ENCODE assay signal across 11 mouse cellular contexts in the genomic region with DNA sequence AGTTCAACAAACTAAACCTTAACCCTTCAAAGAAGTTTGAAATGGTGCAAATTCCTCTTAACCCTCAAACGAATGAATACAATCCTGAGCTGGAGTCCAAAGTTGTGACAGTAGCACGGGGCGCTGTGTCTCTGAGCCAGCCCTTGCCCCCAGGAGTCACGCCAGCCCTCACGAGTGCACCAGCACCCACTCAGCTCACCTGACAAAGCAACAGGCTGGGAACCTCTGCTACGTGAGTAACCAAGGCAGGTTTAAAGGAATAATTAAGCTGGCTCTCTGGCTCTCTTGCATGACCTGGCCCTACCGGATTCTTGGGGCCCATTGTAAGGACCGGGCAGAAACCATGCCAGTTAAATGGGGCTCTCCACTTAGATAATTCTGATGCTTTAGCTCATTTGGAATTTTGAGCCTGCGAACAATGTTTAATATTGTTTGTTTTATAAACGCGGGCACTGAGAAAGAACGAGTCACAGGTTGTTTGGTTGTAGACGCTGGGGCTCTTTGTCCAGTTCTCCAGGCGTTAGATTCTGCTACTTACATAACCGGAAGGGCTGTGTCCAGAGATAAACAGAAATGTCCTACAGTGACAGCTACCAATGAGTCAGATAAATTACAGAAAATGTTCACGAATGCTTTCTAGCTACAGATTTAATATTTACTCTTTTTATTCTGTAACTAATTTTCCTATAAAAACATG. TPM values are rescaled to one million over a fixed set of nuclear protein-coding genes. Genes with fewer than 3 reads are reported as not detected.
DNase-seq lines count a peak whose midpoint lies in the region; ATAC-seq and TF ChIP-seq lines count a peak whose summit lies in the region.
"Had no signal": no experiment of that assay in that cellular context is flagged by ENCODE, and none has a peak within 500 bp of the region (broad histone marks: within the 10 kb centered on the region; RNA-seq: fewer than 3 reads in every experiment).

No protein-coding gene starts in this region.

- no peak for DNase-seq in midbrain, embryonic 10.5 days (ENCODE audit: low spot score)
- DNase-seq in liver, postnatal 0 days: no peak
- DNase-seq in stomach, postnatal 0 days (ENCODE audit: low spot score): no peak
- no peak for DNase-seq in right cerebral cortex, postnatal 10 days (ENCODE audit: low spot score in 2 of 2)
- no peak for DNase-seq in urinary bladder, postnatal 4 days (ENCODE audit: low spot score in 2 of 2)
- DNase-seq: adrenal gland, adult 8-10 months; cerebellum, adult 11 months; kidney, adult 8-10 months; retina, postnatal 1 day had no signal

- H3K4me2 ChIP-seq in midbrain, embryonic 13.5 days (replicated peaks): no peak overlapping the region
- no peak overlapping the region for H3K4me2 ChIP-seq in embryonic facial prominence, embryonic 12.5 days (replicated peaks)
- H3K4me2 ChIP-seq in liver, postnatal 0 days (ENCODE audit: low read depth, low read length): no peak overlapping the region; the same call in 1 of the 2 replicates
- 0 out of 2 replicates have a peak overlapping the region, but pooled peaks have one; percentile 21 for H3K4me2 ChIP-seq in stomach, postnatal 0 days (replicated peaks; ENCODE audit: low read depth)

- no peak overlapping the region for H3K9ac ChIP-seq in midbrain, embryonic 13.5 days (replicated peaks)
- H3K9ac ChIP-seq in embryonic facial prominence, embryonic 12.5 days: no peak overlapping the region
- H3K9ac ChIP-seq in liver, postnatal 0 days (replicated peaks): no peak overlapping the region
- no peak overlapping the region for H3K9ac ChIP-seq in stomach, postnatal 0 days (ENCODE audit: low read length)

- H3K27me3 ChIP-seq in midbrain, embryonic 13.5 days: no peaks in the 10 kb centered on the region
- no peaks in the 10 kb centered on the region for H3K27me3 ChIP-seq in midbrain, embryonic 10.5 days (ENCODE audit: low read depth, poor library complexity, severe bottlenecking)
- no peaks in the 10 kb centered on the region for H3K27me3 ChIP-seq in embryonic facial prominence, embryonic 12.5 days
- no peaks in the 10 kb centered on the region for H3K27me3 ChIP-seq in liver, postnatal 0 days (ENCODE audit: insufficient read depth, low read length)
- no peaks in the 10 kb centered on the region for H3K27me3 ChIP-seq in stomach, postnatal 0 days (ENCODE audit: control insufficient read depth, insufficient read depth, low read length)

- H3K36me3 ChIP-seq in midbrain, embryonic 13.5 days: no peaks in the 10 kb centered on the region
- no peaks in the 10 kb centered on the region for H3K36me3 ChIP-seq in midbrain, embryonic 10.5 days
- no peaks in the 10 kb centered on the region for H3K36me3 ChIP-seq in embryonic facial prominence, embryonic 12.5 days
- no peaks in the 10 kb centered on the region for H3K36me3 ChIP-seq in liver, postnatal 0 days (replicated peaks; ENCODE audit: insufficient read depth, low read length)
- H3K36me3 ChIP-seq in stomach, postnatal 0 days (ENCODE audit: control insufficient read depth, insufficient read depth, low read length): no peaks in the 10 kb centered on the region

- H3K4me1 ChIP-seq in midbrain, embryonic 13.5 days (replicated peaks): peaks cover 16% of the 10 kb centered on the region
- peaks cover 5% of the 10 kb centered on the region for H3K4me1 ChIP-seq in midbrain, embryonic 10.5 days
- peaks cover 19% of the 10 kb centered on the region for H3K4me1 ChIP-seq in embryonic facial prominence, embryonic 12.5 days
- H3K4me1 ChIP-seq in liver, postnatal 0 days (ENCODE audit: insufficient read depth): no peaks in the 10 kb centered on the region
- H3K4me1 ChIP-seq in stomach, postnatal 0 days (replicated peaks; ENCODE audit: control insufficient read depth, insufficient read depth): no peaks in the 10 kb centered on the region

- H3K9me3 ChIP-seq in midbrain, embryonic 13.5 days: no peaks in the 10 kb centered on the region
- 0 out of 2 replicates have a peak, but pooled peaks cover 4% of the 10 kb centered on the region for H3K9me3 ChIP-seq in midbrain, embryonic 10.5 days (replicated peaks)
- H3K9me3 ChIP-seq in embryonic facial prominence, embryonic 12.5 days: 0 out of 2 replicates have a peak, but pooled peaks cover 2% of the 10 kb centered on the region
- H3K9me3 ChIP-seq in liver, postnatal 0 days (ENCODE audit: low read length): 0 out of 2 replicates have a peak, but pooled peaks cover 4% of the 10 kb centered on the region
- no peaks in the 10 kb centered on the region for H3K9me3 ChIP-seq in stomach, postnatal 0 days (ENCODE audit: control insufficient read depth, low read length)

- no peak for ATAC-seq in midbrain, embryonic 13.5 days
- no peak for ATAC-seq in embryonic facial prominence, embryonic 12.5 days (ENCODE audit: insufficient number of reproducible peaks, insufficient read depth, low FRiP score, low TSS enrichment)
- peak; percentile 47; the same call in 1 of the 2 replicates for ATAC-seq in liver, postnatal 0 days
- 0 out of 2 replicates have a peak, but pooled peaks have one; percentile 57 for ATAC-seq in stomach, postnatal 0 days (ENCODE audit: low FRiP score, low TSS enrichment)

- H3K4me3 ChIP-seq in midbrain, embryonic 13.5 days (replicated peaks): no peak overlapping the region
- no peak overlapping the region for H3K4me3 ChIP-seq in midbrain, embryonic 10.5 days
- no peak overlapping the region for H3K4me3 ChIP-seq in embryonic facial prominence, embryonic 12.5 days
- no peak overlapping the region for H3K4me3 ChIP-seq in liver, postnatal 0 days (ENCODE audit: low read depth, low read length)
- no peak overlapping the region for H3K4me3 ChIP-seq in stomach, postnatal 0 days (ENCODE audit: low read depth, low read length)

- peak overlapping the region; percentile 35; the same call in 1 of the 2 replicates for H3K27ac ChIP-seq in midbrain, embryonic 13.5 days
- no peak overlapping the region for H3K27ac ChIP-seq in midbrain, embryonic 10.5 days (replicated peaks)
- peak overlapping the region; percentile 64 for H3K27ac ChIP-seq in embryonic facial prominence, embryonic 12.5 days
- H3K27ac ChIP-seq in liver, postnatal 0 days (ENCODE audit: low read depth): no peak overlapping the region
- peak overlapping the region; percentile 46; the same call in 1 of the 2 replicates for H3K27ac ChIP-seq in stomach, postnatal 0 days (replicated peaks)

- TF ChIP-seq CTCF in liver, postnatal 0 days (IDR thresholded peaks at IDR 0.05; ENCODE audit: low read depth): no peak
- no peak for TF ChIP-seq CTCF in stomach, postnatal 0 days (IDR thresholded peaks at IDR 0.05; ENCODE audit: low read depth)

- 69% methylated on average over 16 of the region's 16 CpGs for WGBS in midbrain, embryonic 13.5 days
- WGBS in midbrain, embryonic 10.5 days: 75% methylated on average over 16 of the region's 16 CpGs
- 50% methylated on average over 16 of the region's 16 CpGs for WGBS in embryonic facial prominence, embryonic 12.5 days
- 46% methylated on average over 16 of the region's 16 CpGs for WGBS in liver, postnatal 0 days (ENCODE audit: insufficient replicate concordance)
- WGBS in stomach, postnatal 0 days: 26% methylated on average over 16 of the region's 16 CpGs

- TF ChIP-seq EP300 in liver, postnatal 0 days (IDR thresholded peaks at IDR 0.05; ENCODE audit: low read depth): 0 out of 2 replicates have a peak, but pooled peaks have one; percentile 21
- no peak for TF ChIP-seq EP300 in stomach, postnatal 0 days (optimal IDR thresholded peaks at IDR 0.05)

RNA-seq across cellular contexts. Expression of a gene that starts 10.5 kb away (rescaled TPM):
- 10.0 and 10.2 TPM in 2 replicates for polyA plus RNA-seq in midbrain, embryonic 13.5 days (2015; fragmentation: Nextera tagmentation; extraction: Ambion mirVana)
- polyA plus RNA-seq in midbrain, embryonic 10.5 days (2016; fragmentation: Nextera tagmentation; extraction: Ambion mirVana): 3.0 and 4.1 TPM in 2 replicates
- polyA plus RNA-seq in embryonic facial prominence, embryonic 12.5 days (2016; fragmentation: Nextera tagmentation; extraction: Ambion mirVana): 11.4 and 12.8 TPM in 2 replicates
- 0.70 and 0.71 TPM in 2 replicates for polyA plus RNA-seq in liver, postnatal 0 days (2015; fragmentation: Nextera tagmentation; extraction: Ambion mirVana)
- polyA plus RNA-seq in stomach, postnatal 0 days (2015; fragmentation: Nextera tagmentation; extraction: Ambion mirVana): 3.9 and 4.2 TPM in 2 replicates

Comparison
In these comparisons a context has a peak if more than half of its experiments do, and no peak if none do; other contexts are left out.
1. H3K27ac ChIP-seq: peak in midbrain, embryonic 13.5 days (single experiment), embryonic facial prominence, embryonic 12.5 days (single experiment) and stomach, postnatal 0 days (single experiment); none in midbrain, embryonic 10.5 days (single experiment) and liver, postnatal 0 days (single experiment).
2. ATAC-seq: peak in liver, postnatal 0 days (single experiment) and stomach, postnatal 0 days (single experiment); none in midbrain, embryonic 13.5 days (single experiment) and embryonic facial prominence, embryonic 12.5 days (single experiment).